Mouse (Mus musculus) liver, embryonic 14.5 days (tissue): Measurements from ENCODE around the gene Gfod2. TPM values are rescaled to one million over a fixed set of nuclear protein-coding genes. Genes with fewer than 3 reads are reported as not detected.
A peak's percentile ranks its signal among the peaks of the same experiment; 100 is the strongest.

ENCODE experiments used
- ATAC-seq: fragments of 200-750 bp; cut with Nextera tagmentation; 2 replicates; pipeline ENCODE4 v1.8.0; 2017; ENCODE audit warnings: moderate number of reproducible peaks, mild to moderate bottlenecking, moderate library complexity; ENCODE audit not compliant: insufficient read depth
- DNase-seq, 3 experiments: peaks; one replicate each; pipeline ENCODE4 v3.0.0-alpha.2; 2012 to 2013; ENCODE audit warnings: low read depth in 3 of 3, low spot score in 3 of 3
- H3K27ac ChIP-seq: fragments of 300-500 bp; sonication (generic); 2 replicates; pipeline ENCODE4 v1.5.1; 2014; ENCODE audit warnings: moderate library complexity, mild to moderate bottlenecking, control low read depth, inconsistent platforms
- H3K27me3 ChIP-seq: fragments of 300-500 bp; sonication (generic); 2 replicates; pipeline ENCODE4 v1.6.1; 2014; ENCODE audit warnings: mild to moderate bottlenecking, low read length, moderate library complexity; ENCODE audit not compliant: control insufficient read depth, insufficient read depth
- H3K36me3 ChIP-seq: fragments of 300-500 bp; sonication (generic); replicated peaks from 2 replicates; pipeline ENCODE4 v1.6.1; 2014; ENCODE audit warnings: low read depth; ENCODE audit not compliant: control insufficient read depth, insufficient read depth
- H3K4me1 ChIP-seq, 2 experiments: fragments of 200-500 bp in 1 of 2; fragments of 300-500 bp in 1 of 2; sonication (generic) in 1 of 2; replicated peaks; 2 replicates each; pipeline ENCODE4 v1.6.1; 2012 to 2014; ENCODE audit warnings: antibody characterized with exemption in 1 of 2, inconsistent platforms in 1 of 2, low read length in 1 of 2; ENCODE audit not compliant: control insufficient read depth in 2 of 2, insufficient read depth in 2 of 2
- H3K4me2 ChIP-seq: fragments of 300-500 bp; sonication (generic); 2 replicates; pipeline ENCODE4 v1.6.1; 2014; ENCODE audit warnings: low read depth, mild to moderate bottlenecking, control low read depth, moderate library complexity
- H3K4me3 ChIP-seq, 2 experiments: fragments of 200-500 bp in 1 of 2; fragments of 300-500 bp in 1 of 2; sonication (generic) in 1 of 2; 2 replicates each; pipeline ENCODE4 v1.5.1; 2012 to 2014; ENCODE audit warnings: low read depth in 2 of 2, low read length in 2 of 2, mild to moderate bottlenecking in 2 of 2, control low read depth in 1 of 2, inconsistent platforms in 1 of 2, moderate library complexity in 1 of 2; ENCODE audit not compliant: insufficient read depth in 1 of 2
- H3K9ac ChIP-seq: fragments of 300-500 bp; sonication (generic); replicated peaks from 2 replicates; pipeline ENCODE4 v1.6.1; 2014; ENCODE audit warnings: mild to moderate bottlenecking, control low read depth, moderate library complexity
- H3K9me3 ChIP-seq: fragments of 300-500 bp; sonication (generic); 2 replicates; pipeline ENCODE4 v1.6.1; 2016; ENCODE audit warnings: low read length, mixed read lengths; ENCODE audit not compliant: control insufficient read depth
- CTCF ChIP-seq: IDR thresholded peaks from 2 replicates; pipeline ENCODE4 v1.5.1; 2016; ENCODE audit warnings: antibody characterized with exemption, low read depth, control low read depth
- EP300 ChIP-seq: IDR thresholded peaks from 2 replicates; pipeline ENCODE4 v1.6.1; 2016; ENCODE audit warnings: antibody characterized with exemption, low read depth
- WGBS: fragments of 180-500 bp; shearing (Covaris S2); extraction: QIAGEN DNeasy Blood & Tissue Kit; methylation state at CpG from one replicate; pipeline ENCODE4 v1.1.7; 2014; ENCODE audit not compliant: insufficient replicate concordance; 5-methylcytosine and 5-hydroxymethylcytosine counted together
- polyA plus RNA-seq, 2 experiments: library from polyadenylated mRNA; depleted of rRNA in 1 of 2; stranded (reverse) in 1 of 2; unstranded in 1 of 2; fragments of >200 nt; fragmentation: Nextera tagmentation in 1 of 2; extraction: Ambion mirVana in 1 of 2; gene quantifications; 2 replicates each; pipeline versions ENCODE4 v1.2.1 to v1.2.3; 2012 to 2014

The Gfod2 gene
- polyA plus RNA-seq, 2 experiments: 0.84 to 1.1 TPM

DNA sequence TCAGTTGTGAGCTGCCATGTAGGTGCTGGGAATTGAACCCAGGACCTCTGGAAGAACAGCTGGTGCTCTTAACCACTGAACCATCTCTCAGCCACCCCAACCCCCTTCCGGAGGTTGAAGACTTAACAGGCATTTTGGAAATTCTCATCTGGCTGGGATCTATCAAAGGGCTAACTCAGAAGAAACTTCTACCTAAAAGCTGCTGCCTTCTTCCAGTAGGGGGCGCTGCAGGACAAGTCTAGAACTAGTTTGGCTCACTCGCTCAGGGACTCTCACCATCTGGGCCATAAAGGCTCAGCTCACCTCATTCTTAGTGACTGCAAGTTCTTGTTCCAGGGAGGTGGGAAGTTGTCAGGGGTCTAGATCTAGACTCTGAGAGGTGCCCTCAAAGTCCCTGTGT, 44.3 kb downstream of the Gfod2 start:
- no peaks in the 10 kb centered on the region for H3K4me1 ChIP-seq
- no peak overlapping the region for H3K4me2 ChIP-seq
- H3K9me3 ChIP-seq: no peaks in the 10 kb centered on the region
- 5% methylated on average over 3 of the region's 3 CpGs for WGBS
- no peaks in the 10 kb centered on the region for H3K27me3 ChIP-seq
- ATAC-seq: peak; percentile 59
- peak; percentile 72 to 83 (median 81) for DNase-seq
- no peak overlapping the region for H3K27ac ChIP-seq
- H3K9ac ChIP-seq: no peak overlapping the region
- no peaks in the 10 kb centered on the region for H3K36me3 ChIP-seq
- TF ChIP-seq CTCF (peak; percentile 93), EP300 (no peak)
- H3K4me3 ChIP-seq: no peak overlapping the region

DNA sequence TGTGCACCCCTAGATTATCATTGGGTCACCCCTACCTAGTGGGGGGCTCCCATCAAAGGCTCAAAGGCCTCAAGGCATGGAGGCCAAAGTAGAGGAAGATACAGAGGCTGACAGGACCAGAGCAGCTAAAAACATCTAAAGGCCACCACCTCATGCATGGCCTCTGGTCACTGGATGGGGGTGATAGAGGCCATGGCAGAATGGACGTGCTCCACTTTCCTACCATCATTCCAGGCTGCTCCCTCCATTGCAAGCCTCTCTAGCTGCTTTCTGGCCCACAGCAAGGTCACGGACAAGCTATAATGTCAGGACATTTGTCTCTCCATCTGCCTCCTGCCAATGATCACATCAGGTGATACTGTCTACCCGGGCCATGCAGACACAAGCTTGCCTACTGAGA, 46.2 kb downstream of the Gfod2 start:
- H3K4me1 ChIP-seq: peaks cover 0 to 2% of the 10 kb centered on the region in 2 experiments; a peak in 1 of 4 replicates
- no peak for DNase-seq
- no peaks in the 10 kb centered on the region for H3K27me3 ChIP-seq
- 53% methylated on average over 3 of the region's 3 CpGs for WGBS
- no peak overlapping the region for H3K9ac ChIP-seq
- H3K9me3 ChIP-seq: no peaks in the 10 kb centered on the region
- ATAC-seq: no peak
- no peak overlapping the region for H3K4me3 ChIP-seq
- TF ChIP-seq EP300 (no peak), CTCF (no peak)
- H3K4me2 ChIP-seq: no peak overlapping the region
- H3K27ac ChIP-seq: no peak overlapping the region
- H3K36me3 ChIP-seq: no peaks in the 10 kb centered on the region

DNA sequence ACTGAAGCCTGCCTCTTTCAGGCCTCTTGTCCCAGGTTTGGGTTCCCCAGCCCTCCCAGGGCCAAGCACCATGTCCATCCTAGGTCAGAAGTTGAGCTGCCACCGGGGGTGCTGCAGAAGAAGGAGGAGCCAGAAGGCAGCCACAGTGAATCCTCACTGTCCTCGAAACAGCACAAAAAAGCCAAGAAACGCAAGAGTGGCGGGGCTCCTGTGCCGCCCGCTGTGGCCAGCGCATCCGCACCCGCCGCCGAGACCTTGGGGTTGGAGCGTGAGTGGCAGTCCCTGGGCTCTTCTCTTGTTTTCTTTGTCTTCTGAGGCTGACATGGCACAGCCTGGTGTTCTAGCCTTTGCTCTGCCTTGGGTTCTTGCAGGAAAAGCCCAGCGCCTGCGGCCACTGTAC, 49.1 kb downstream of the Gfod2 start:
- Histone ChIP-seq H3K4me3 (no peak overlapping the region), H3K4me2 (no peak overlapping the region), H3K36me3 (no peaks in the 10 kb centered on the region), H3K27me3 (no peaks in the 10 kb centered on the region), H3K27ac (no peak overlapping the region), H3K9ac (no peak overlapping the region), H3K9me3 (no peaks in the 10 kb centered on the region), H3K4me1 (peaks cover 0 to 12% of the 10 kb centered on the region in 2 experiments; a peak in 2 of 4 replicates)
- ATAC-seq: no peak
- TF ChIP-seq EP300 (no peak), CTCF (no peak)
- 79% methylated on average over 14 of the region's 14 CpGs for WGBS
- DNase-seq: no peak

- H3K4me2 ChIP-seq: no peak overlapping the region
- no peak overlapping the region for H3K4me3 ChIP-seq
- no peaks in the 10 kb centered on the region for H3K36me3 ChIP-seq
- no peaks in the 10 kb centered on the region for H3K9me3 ChIP-seq
- no peaks in the 10 kb centered on the region for H3K27me3 ChIP-seq
- H3K4me1 ChIP-seq: peaks cover 0 to 12% of the 10 kb centered on the region in 2 experiments; a peak in 2 of 4 replicates
- DNase-seq (no peak), ATAC-seq (no peak)
- 77% methylated on average over 8 of the region's 8 CpGs for WGBS
- H3K27ac ChIP-seq: no peak overlapping the region
- TF ChIP-seq CTCF (no peak), EP300 (no peak)
- no peak overlapping the region for H3K9ac ChIP-seq
Measured at GRCm38 (mm10) chr8:105708675-105709074, 49.8 kb downstream of the Gfod2 start.

GRCm38 (mm10) chr8:105707498-105708403, 50.7 kb downstream of the Gfod2 start, which contains the start of the genes 4933405L10Rik and Enkd1:
4933405L10Rik (plus strand) TSS chr8:105707655.
Enkd1 (minus strand) TSS chr8:105708210.
- H3K36me3 ChIP-seq: no peaks in the 10 kb centered on the region
- no peaks in the 10 kb centered on the region for H3K9me3 ChIP-seq
- peak within 1 kb of the TSS; percentile 76 for H3K4me2 ChIP-seq
- no peak within 1 kb of the TSS for H3K27ac ChIP-seq
- ATAC-seq: peak; percentile 75
- under 1% methylated on average over 55 of the region's 55 CpGs for WGBS
- DNase-seq: peak; percentile 72 to 73 (median 73)
- peaks cover 0 to 12% of the 10 kb centered on the region in 2 experiments; a peak in 2 of 4 replicates for H3K4me1 ChIP-seq
- TF ChIP-seq CTCF: no peak
- no peak for TF ChIP-seq EP300
- no peaks in the 10 kb centered on the region for H3K27me3 ChIP-seq
- H3K4me3 ChIP-seq: peak within 1 kb of the TSS; percentile 68 to 74
- H3K9ac ChIP-seq: peak within 1 kb of the TSS; percentile 50
